ENCODE assay signal across 11 mouse cellular contexts in genomic region chr1:71654221-71654620, GRCm38 (mm10). TPM values are rescaled to one million over a fixed set of nuclear protein-coding genes. Genes with fewer than 3 reads are reported as not detected.
A peak's percentile ranks its signal among the peaks of the same experiment; 100 is the strongest.
DNase-seq lines count a peak whose midpoint lies in the region; ATAC-seq lines count a peak whose summit lies in the region.
"Had no signal": no experiment of that assay in that cellular context is flagged by ENCODE, and none has a peak within 500 bp of the region (broad histone marks: within the 10 kb centered on the region; RNA-seq: fewer than 3 reads in every experiment).

No protein-coding gene starts in this region.

- DNase-seq in 3T3-L1 (ENCODE audit: low read depth, low spot score), result peak; percentile 15
- DNase-seq in forelimb bud, embryonic 11.5 days (ENCODE audit: low read depth, low spot score), result peak; percentile 8
- no peak for DNase-seq in liver, embryonic 13.5 days
- DNase-seq in left cerebral cortex, postnatal 36 days (ENCODE audit: low spot score in 2 of 2), result no peak
- DNase-seq in urinary bladder, adult 2 months (ENCODE audit: low spot score), result no peak
- DNase-seq in frontal cortex, postnatal 14 days (ENCODE audit: low spot score in 2 of 2), result no peak
- DNase-seq: adrenal gland, adult 8-10 months; left cerebral cortex, postnatal 4 days; spleen, adult 18-20 months had no signal

- ATAC-seq in erythroblast, adult 5-6 weeks (replicated peaks; ENCODE audit: low FRiP score, poor library complexity, severe bottlenecking), result no peak
- no peak for ATAC-seq in liver, embryonic 13.5 days (ENCODE audit: low read depth)

- intact Hi-C loops in left cerebral cortex, postnatal 36 days (cut with DNase I), result no loop called here

- H3K9me3 ChIP-seq in erythroblast, embryonic 14.5 days (ENCODE audit: control insufficient read depth, low read length), result no peaks in the 10 kb centered on the region
- H3K9me3 ChIP-seq in liver, embryonic 13.5 days (replicated peaks), result no peaks in the 10 kb centered on the region

- peaks cover 2% of the 10 kb centered on the region; the same call in 1 of the 2 replicates for H3K4me1 ChIP-seq in erythroblast, embryonic 14.5 days (ENCODE audit: control insufficient read depth)
- peaks cover 12% of the 10 kb centered on the region; the same call in 1 of the 2 replicates for H3K4me1 ChIP-seq in liver, embryonic 13.5 days (replicated peaks)

- no peaks in the 10 kb centered on the region for H3K36me3 ChIP-seq in erythroblast, embryonic 14.5 days (ENCODE audit: control insufficient read depth)
- no peaks in the 10 kb centered on the region for H3K36me3 ChIP-seq in liver, embryonic 13.5 days

- peak overlapping the region; percentile 64 for H3K9ac ChIP-seq in liver, embryonic 13.5 days

- H3K27ac ChIP-seq in liver, embryonic 13.5 days, result no peak overlapping the region

- 20% methylated on average over 8 of the region's 8 CpGs for WGBS in liver, embryonic 13.5 days (ENCODE audit: insufficient replicate concordance)

- H3K4me3 ChIP-seq in erythroblast, embryonic 14.5 days (replicated peaks), result peak overlapping the region; percentile 56
- peak overlapping the region; percentile 62 for H3K4me3 ChIP-seq in liver, embryonic 13.5 days (replicated peaks)

- H3K27me3 ChIP-seq in erythroblast, embryonic 14.5 days (ENCODE audit: control insufficient read depth), result peaks cover 49% of the 10 kb centered on the region
- H3K27me3 ChIP-seq in liver, embryonic 13.5 days, result peaks cover 40% of the 10 kb centered on the region

- H3K4me2 ChIP-seq in liver, embryonic 13.5 days, result peak overlapping the region; percentile 71

RNA-seq across cellular contexts. Expression of gene Fn1, which starts 1.2 kb away (rescaled TPM):
- 0.28 and 0.36 TPM in 2 replicates for polyA plus RNA-seq in erythroblast, embryonic 14.5 days (2012)
- 147 and 158 TPM in 2 replicates for total RNA-seq in erythroblast, adult 5-6 weeks (2015; ENCODE audit: low replicate concordance)
- total RNA-seq in erythroblast, adult 5-6 weeks (2017; ENCODE audit: low replicate concordance), result 23.0 and 31.9 TPM in 2 replicates
- 53.0 and 58.5 TPM in 2 replicates for polyA plus RNA-seq in liver, embryonic 13.5 days (2015; fragmentation: Nextera tagmentation; extraction: Ambion mirVana)
- total RNA-seq in left cerebral cortex, postnatal 36 days (2021), result 10 to 100 TPM; 36.7 to 60.8 TPM
- 689 and 872 TPM in 2 replicates for polyA plus RNA-seq in urinary bladder, adult 2 months (2012; rRNA removed)

Comparison
In these comparisons a context has a peak if more than half of its experiments do, and no peak if none do; other contexts are left out.
1. DNase-seq: peak in 3T3-L1 (single experiment) and forelimb bud, embryonic 11.5 days (single experiment); none in liver, embryonic 13.5 days (single experiment), left cerebral cortex, postnatal 36 days (0 of 2), urinary bladder, adult 2 months (single experiment) and frontal cortex, postnatal 14 days (0 of 2).
2. RNA of gene Fn1, which starts 1.2 kb away (polyA plus RNA-seq): 689 to 872 TPM in urinary bladder, adult 2 months and 53.0 to 58.5 TPM in liver, embryonic 13.5 days; 0.28 to 0.36 TPM in erythroblast, embryonic 14.5 days; every median in the first group is over 10 times any median in the second.